Mouse (Mus musculus) kidney, embryonic 16.5 days (tissue): ENCODE data around the gene Sec63. TPM values are rescaled to one million over a fixed set of nuclear protein-coding genes. Genes with fewer than 3 reads are reported as not detected.

ENCODE experiments used
- ATAC-seq: fragments of 200-750 bp; cut with Nextera tagmentation; 2 replicates; pipeline ENCODE4 v1.8.0; 2017; ENCODE audit warnings: moderate TSS enrichment; ENCODE audit not compliant: low FRiP score, low TSS enrichment
- H3K27ac ChIP-seq: fragments of 300-500 bp; sonication (generic); 2 replicates; pipeline ENCODE4 v1.5.1; 2014; ENCODE audit warnings: low read length
- H3K27me3 ChIP-seq: fragments of 300-500 bp; sonication (generic); 2 replicates; pipeline ENCODE4 v1.6.1; 2014; ENCODE audit warnings: low read length, control low read depth, mixed read lengths; ENCODE audit not compliant: insufficient read depth
- H3K36me3 ChIP-seq: fragments of 300-500 bp; sonication (generic); 2 replicates; pipeline ENCODE4 v1.6.1; 2014; ENCODE audit warnings: low read length, control low read depth, mixed read lengths; ENCODE audit not compliant: insufficient read depth
- H3K4me1 ChIP-seq: fragments of 300-500 bp; sonication (generic); 2 replicates; pipeline ENCODE4 v1.6.1; 2014; ENCODE audit warnings: low read length, control low read depth, mixed read lengths; ENCODE audit not compliant: insufficient read depth
- H3K4me2 ChIP-seq: fragments of 300-500 bp; sonication (generic); replicated peaks from 2 replicates; pipeline ENCODE4 v1.6.1; 2014; ENCODE audit warnings: low read depth, low read length
- H3K4me3 ChIP-seq: fragments of 300-500 bp; sonication (generic); 2 replicates; pipeline ENCODE4 v1.5.1; 2014; ENCODE audit warnings: mild to moderate bottlenecking, low read length
- H3K9ac ChIP-seq: fragments of 300-500 bp; sonication (generic); replicated peaks from 2 replicates; pipeline ENCODE4 v1.6.1; 2014; ENCODE audit warnings: low read length
- H3K9me3 ChIP-seq: fragments of 300-500 bp; sonication (generic); 2 replicates; pipeline ENCODE4 v1.6.1; 2016; ENCODE audit warnings: low read length, control low read depth
- WGBS: fragments of 180-500 bp; shearing (Covaris S2); extraction: QIAGEN DNeasy Blood & Tissue Kit; methylation state at CpG from one replicate; pipeline ENCODE4 v1.1.7; 2014; 5-methylcytosine and 5-hydroxymethylcytosine counted together
- polyA plus RNA-seq: library from polyadenylated mRNA; unstranded; fragments of >200 nt; fragmentation: Nextera tagmentation; extraction: Ambion mirVana; gene quantifications from 2 replicates; pipeline ENCODE4 v1.2.1, GENCODE M21; 2015

The Sec63 gene
- polyA plus RNA-seq, 1 experiment from 2014 or later, result 29.9 TPM

GRCm38 (mm10) chr10:42759741-42760140 lies 1.6 kb upstream of the Sec63 start:
- no peak overlapping the region for H3K27ac ChIP-seq
- no peak overlapping the region for H3K9ac ChIP-seq
- no peaks in the 10 kb centered on the region for H3K9me3 ChIP-seq
- ATAC-seq, result no peak
- peaks cover 20% of the 10 kb centered on the region for H3K4me1 ChIP-seq
- H3K27me3 ChIP-seq, result no peaks in the 10 kb centered on the region
- H3K36me3 ChIP-seq, result no peaks in the 10 kb centered on the region
- WGBS, result 89% methylated on average over 4 of the region's 4 CpGs
- no peak overlapping the region for H3K4me3 ChIP-seq
- H3K4me2 ChIP-seq, result no peak overlapping the region

- WGBS, result 56% methylated on average over 8 of the region's 8 CpGs
- H3K9me3 ChIP-seq, result no peaks in the 10 kb centered on the region
- no peaks in the 10 kb centered on the region for H3K36me3 ChIP-seq
- H3K4me2 ChIP-seq, result no peak overlapping the region
- no peak overlapping the region for H3K4me3 ChIP-seq
- ATAC-seq, result no peak
- H3K27ac ChIP-seq, result no peak overlapping the region
- H3K4me1 ChIP-seq, result peaks cover 26% of the 10 kb centered on the region
- H3K9ac ChIP-seq, result no peak overlapping the region
- H3K27me3 ChIP-seq, result no peaks in the 10 kb centered on the region
Observed at GRCm38 (mm10) chr10:42760329-42760728, 967 bp upstream of the Sec63 start.

- Histone ChIP-seq H3K9me3 (no peaks in the 10 kb centered on the region), H3K36me3 (no peaks in the 10 kb centered on the region), H3K27ac (peak overlapping the region; percentile 91), H3K9ac (peak overlapping the region; percentile 93), H3K4me2 (peak overlapping the region; percentile 83), H3K27me3 (no peaks in the 10 kb centered on the region), H3K4me3 (peak overlapping the region; percentile 91), H3K4me1 (peaks cover 28% of the 10 kb centered on the region)
- ATAC-seq, result peak; percentile 85
- under 1% methylated on average over 64 of the region's 66 CpGs for WGBS
Observed at GRCm38 (mm10) chr10:42761901-42762669, 789 bp downstream of the Sec63 start.

- H3K9me3 ChIP-seq, result no peaks in the 10 kb centered on the region
- H3K4me1 ChIP-seq, result peaks cover 28% of the 10 kb centered on the region
- no peaks in the 10 kb centered on the region for H3K36me3 ChIP-seq
- H3K9ac ChIP-seq, result peak overlapping the region; percentile 93
- peak overlapping the region; percentile 91 for H3K4me3 ChIP-seq
- peak overlapping the region; percentile 83 for H3K4me2 ChIP-seq
- no peaks in the 10 kb centered on the region for H3K27me3 ChIP-seq
- H3K27ac ChIP-seq, result peak overlapping the region; percentile 91
- ATAC-seq, result no peak
- WGBS, result under 1% methylated on average over 6 of the region's 6 CpGs
Observed at GRCm38 (mm10) chr10:42762670-42763058, 1.4 kb downstream of the Sec63 start.

GRCm38 (mm10) chr10:42763246-42763645 lies 1.9 kb downstream of the Sec63 start:
- Histone ChIP-seq H3K27ac (no peak overlapping the region), H3K4me1 (peaks cover 28% of the 10 kb centered on the region), H3K9ac (peak overlapping the region; percentile 46), H3K4me3 (peak overlapping the region; percentile 91), H3K4me2 (peak overlapping the region; percentile 83), H3K36me3 (no peaks in the 10 kb centered on the region), H3K27me3 (no peaks in the 10 kb centered on the region), H3K9me3 (no peaks in the 10 kb centered on the region)
- no peak for ATAC-seq
- 49% methylated on average over 4 of the region's 4 CpGs for WGBS

GRCm38 (mm10) chr10:42765344-42765743 lies 4.0 kb downstream of the Sec63 start:
- H3K36me3 ChIP-seq, result no peaks in the 10 kb centered on the region
- no peak overlapping the region for H3K4me2 ChIP-seq
- no peak overlapping the region for H3K9ac ChIP-seq
- no peak overlapping the region for H3K27ac ChIP-seq
- no peaks in the 10 kb centered on the region for H3K27me3 ChIP-seq
- H3K4me1 ChIP-seq, result peaks cover 28% of the 10 kb centered on the region
- H3K4me3 ChIP-seq, result no peak overlapping the region
- no peak for ATAC-seq
- no peaks in the 10 kb centered on the region for H3K9me3 ChIP-seq

GRCm38 (mm10) chr10:42775450-42775849 lies 14.2 kb downstream of the Sec63 start:
- 92% methylated on average over 3 of the region's 3 CpGs for WGBS
- Histone ChIP-seq H3K27ac (no peak overlapping the region), H3K9ac (no peak overlapping the region), H3K27me3 (no peaks in the 10 kb centered on the region), H3K4me1 (no peaks in the 10 kb centered on the region), H3K36me3 (no peaks in the 10 kb centered on the region), H3K9me3 (no peaks in the 10 kb centered on the region), H3K4me2 (no peak overlapping the region), H3K4me3 (no peak overlapping the region)
- ATAC-seq, result no peak

- no peaks in the 10 kb centered on the region for H3K27me3 ChIP-seq
- no peaks in the 10 kb centered on the region for H3K4me1 ChIP-seq
- no peak for ATAC-seq
- H3K9ac ChIP-seq, result no peak overlapping the region
- H3K9me3 ChIP-seq, result no peaks in the 10 kb centered on the region
- no peak overlapping the region for H3K4me3 ChIP-seq
- 83% methylated on average over 2 of the region's 2 CpGs for WGBS
- no peak overlapping the region for H3K4me2 ChIP-seq
- H3K27ac ChIP-seq, result no peak overlapping the region
- peaks cover 2% of the 10 kb centered on the region; the same call in 1 of the 2 replicates for H3K36me3 ChIP-seq
Observed at GRCm38 (mm10) chr10:42780753-42781152, 19.5 kb downstream of the Sec63 start.

- Histone ChIP-seq H3K27me3 (no peaks in the 10 kb centered on the region), H3K27ac (no peak overlapping the region), H3K4me3 (no peak overlapping the region), H3K9me3 (no peaks in the 10 kb centered on the region), H3K4me1 (no peaks in the 10 kb centered on the region), H3K9ac (no peak overlapping the region), H3K36me3 (peaks cover 2% of the 10 kb centered on the region; the same call in 1 of the 2 replicates), H3K4me2 (no peak overlapping the region)
- WGBS, result 51% methylated on average over 3 of the region's 3 CpGs
- no peak for ATAC-seq
Observed at GRCm38 (mm10) chr10:42781672-42782071, 20.4 kb downstream of the Sec63 start.

GRCm38 (mm10) chr10:42800922-42801321 lies 39.6 kb downstream of the Sec63 start:
- Histone ChIP-seq H3K9me3 (no peaks in the 10 kb centered on the region), H3K36me3 (peaks cover 29% of the 10 kb centered on the region), H3K27ac (no peak overlapping the region), H3K4me1 (no peaks in the 10 kb centered on the region), H3K4me2 (no peak overlapping the region), H3K27me3 (no peaks in the 10 kb centered on the region), H3K9ac (no peak overlapping the region), H3K4me3 (no peak overlapping the region)
- WGBS, result 87% methylated on average over 3 of the region's 3 CpGs
- no peak for ATAC-seq
